ENCODE assay signal across 26 mouse cellular contexts in the genomic region with DNA sequence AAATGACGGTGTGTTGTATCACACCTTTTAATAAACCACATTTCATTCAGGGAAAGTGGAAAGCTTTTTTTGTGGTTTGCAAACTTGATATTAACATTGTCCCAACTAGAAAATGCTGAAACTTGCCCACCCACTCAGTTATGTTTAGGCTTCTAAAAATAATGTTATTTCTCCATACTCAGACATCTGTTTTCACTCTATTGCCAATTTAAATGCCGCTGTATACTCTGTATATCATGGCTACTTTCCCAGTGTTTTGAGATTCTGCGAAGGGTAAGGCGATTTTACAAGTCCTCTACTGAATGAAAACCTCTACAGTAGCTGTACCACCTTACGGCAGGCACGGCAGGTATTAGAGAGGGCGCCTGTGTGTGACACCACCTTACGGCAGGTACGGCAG.
DNase-seq lines count a peak whose midpoint lies in the region; ATAC-seq and TF ChIP-seq lines count a peak whose summit lies in the region.
"Had no signal": no experiment of that assay in that cellular context is flagged by ENCODE, and none has a peak within 500 bp of the region (broad histone marks: within the 10 kb centered on the region; RNA-seq: fewer than 3 reads in every experiment).

No protein-coding gene starts in this region.

- WGBS in forebrain, embryonic 14.5 days, result 92% methylated on average over 9 of the region's 9 CpGs
- 90% methylated on average over 9 of the region's 9 CpGs for WGBS in forebrain, embryonic 12.5 days
- WGBS in stomach, embryonic 14.5 days, result 79% methylated on average over 9 of the region's 9 CpGs
- 67% methylated on average over 9 of the region's 9 CpGs for WGBS in stomach, postnatal 0 days
- 52% methylated on average over 9 of the region's 9 CpGs for WGBS in limb, embryonic 13.5 days
- WGBS in hindbrain, embryonic 13.5 days, result 89% methylated on average over 9 of the region's 9 CpGs

- peak; percentile 41 for DNase-seq in forebrain, embryonic 14.5 days (ENCODE audit: low spot score)
- DNase-seq in stomach, postnatal 0 days (ENCODE audit: low spot score), result no peak
- no peak for DNase-seq in thymus, postnatal 36 days
- DNase-seq: adrenal gland, adult 2 months; cerebellum, adult 18-20 months; cerebellum, postnatal 25 days; gastrocnemius, postnatal 10 days; heart, adult 11 months; heart, postnatal 10 days; kidney, adult 11 months; layer of hippocampus, adult 9-11 months; left cerebral cortex, postnatal 4 days; liver, embryonic 13.5 days; lung, adult 2 months; thymus, adult 2 months had no signal

- TF ChIP-seq EP300 in stomach, postnatal 0 days (optimal IDR thresholded peaks at IDR 0.05), result no peak

- H3K27ac ChIP-seq in forebrain, embryonic 14.5 days (ENCODE audit: low read depth, low read length), result no peak overlapping the region
- no peak overlapping the region for H3K27ac ChIP-seq in forebrain, embryonic 12.5 days
- H3K27ac ChIP-seq in stomach, embryonic 14.5 days (ENCODE audit: low read length), result peak overlapping the region; percentile 27; the same call in 1 of the 2 replicates
- H3K27ac ChIP-seq in stomach, postnatal 0 days (replicated peaks), result no peak overlapping the region
- peak overlapping the region; percentile 52; the same call in 1 of the 2 replicates for H3K27ac ChIP-seq in limb, embryonic 13.5 days
- no peak overlapping the region for H3K27ac ChIP-seq in hindbrain, embryonic 13.5 days
- H3K27ac ChIP-seq: forebrain, embryonic 15.5 days; left cerebral cortex, adult 2 months; liver, embryonic 13.5 days; midbrain, embryonic 12.5 days; neural tube, embryonic 15.5 days had no signal

- no peak overlapping the region for H3K9ac ChIP-seq in forebrain, embryonic 14.5 days (ENCODE audit: low read length)
- H3K9ac ChIP-seq in forebrain, embryonic 12.5 days, result no peak overlapping the region
- H3K9ac ChIP-seq in stomach, embryonic 14.5 days (replicated peaks; ENCODE audit: low read depth, low read length), result no peak overlapping the region
- H3K9ac ChIP-seq in stomach, postnatal 0 days (ENCODE audit: low read length), result no peak overlapping the region
- no peak overlapping the region for H3K9ac ChIP-seq in limb, embryonic 13.5 days
- no peak overlapping the region for H3K9ac ChIP-seq in hindbrain, embryonic 13.5 days
- H3K9ac ChIP-seq: forebrain, embryonic 15.5 days; heart, embryonic 12.5 days; liver, embryonic 13.5 days; midbrain, embryonic 12.5 days; neural tube, embryonic 15.5 days had no signal

- no peak overlapping the region for H3K4me3 ChIP-seq in forebrain, embryonic 14.5 days (ENCODE audit: low read depth, low read length)
- H3K4me3 ChIP-seq in forebrain, embryonic 12.5 days (replicated peaks), result no peak overlapping the region
- no peak overlapping the region for H3K4me3 ChIP-seq in stomach, embryonic 14.5 days (ENCODE audit: low read depth, low read length)
- H3K4me3 ChIP-seq in stomach, postnatal 0 days (ENCODE audit: low read depth, low read length), result no peak overlapping the region
- no peak overlapping the region for H3K4me3 ChIP-seq in limb, embryonic 13.5 days
- H3K4me3 ChIP-seq in hindbrain, embryonic 13.5 days, result no peak overlapping the region
- H3K4me3 ChIP-seq: erythroblast, embryonic 14.5 days; forebrain, embryonic 15.5 days; heart, embryonic 12.5 days; left cerebral cortex, adult 2 months; liver, embryonic 13.5 days; midbrain, embryonic 12.5 days; neural tube, embryonic 15.5 days had no signal

- no peaks in the 10 kb centered on the region for H3K4me1 ChIP-seq in forebrain, embryonic 14.5 days (ENCODE audit: control insufficient read depth, insufficient read depth, low read length)
- no peaks in the 10 kb centered on the region for H3K4me1 ChIP-seq in forebrain, embryonic 12.5 days
- H3K4me1 ChIP-seq in stomach, embryonic 14.5 days (ENCODE audit: control insufficient read depth, insufficient read depth, low read length), result no peaks in the 10 kb centered on the region
- 0 out of 2 replicates have a peak, but pooled peaks cover 2% of the 10 kb centered on the region for H3K4me1 ChIP-seq in stomach, postnatal 0 days (replicated peaks; ENCODE audit: control insufficient read depth, insufficient read depth)
- H3K4me1 ChIP-seq in limb, embryonic 13.5 days, result peaks cover 27% of the 10 kb centered on the region
- H3K4me1 ChIP-seq in hindbrain, embryonic 13.5 days (replicated peaks), result no peaks in the 10 kb centered on the region
- H3K4me1 ChIP-seq: forebrain, embryonic 15.5 days; heart, embryonic 12.5 days; midbrain, embryonic 12.5 days; neural tube, embryonic 15.5 days had no signal

- no peak for TF ChIP-seq CTCF in stomach, postnatal 0 days (IDR thresholded peaks at IDR 0.05; ENCODE audit: low read depth)

- H3K36me3 ChIP-seq in forebrain, embryonic 14.5 days (ENCODE audit: control insufficient read depth, insufficient read depth, low read length), result peaks cover 13% of the 10 kb centered on the region
- peaks cover 10% of the 10 kb centered on the region; the same call in 1 of the 2 replicates for H3K36me3 ChIP-seq in forebrain, embryonic 12.5 days (replicated peaks)
- no peaks in the 10 kb centered on the region; the same call in 1 of the 2 replicates for H3K36me3 ChIP-seq in stomach, embryonic 14.5 days (ENCODE audit: control insufficient read depth, insufficient read depth, low read length)
- no peaks in the 10 kb centered on the region; the same call in 1 of the 2 replicates for H3K36me3 ChIP-seq in stomach, postnatal 0 days (ENCODE audit: control insufficient read depth, insufficient read depth, low read length)
- H3K36me3 ChIP-seq in limb, embryonic 13.5 days, result peaks cover 10% of the 10 kb centered on the region; the same call in 1 of the 2 replicates
- H3K36me3 ChIP-seq in hindbrain, embryonic 13.5 days, result peaks cover 22% of the 10 kb centered on the region; the same call in 1 of the 2 replicates
- H3K36me3 ChIP-seq: forebrain, embryonic 15.5 days; neural tube, embryonic 15.5 days had no signal

- no peaks in the 10 kb centered on the region for H3K27me3 ChIP-seq in forebrain, embryonic 14.5 days (replicated peaks; ENCODE audit: control insufficient read depth, insufficient read depth, low read length)
- H3K27me3 ChIP-seq in forebrain, embryonic 12.5 days, result no peaks in the 10 kb centered on the region
- no peaks in the 10 kb centered on the region for H3K27me3 ChIP-seq in stomach, embryonic 14.5 days (ENCODE audit: control insufficient read depth, insufficient read depth, low read length)
- H3K27me3 ChIP-seq in stomach, postnatal 0 days (ENCODE audit: control insufficient read depth, insufficient read depth, low read length), result no peaks in the 10 kb centered on the region
- no peaks in the 10 kb centered on the region for H3K27me3 ChIP-seq in limb, embryonic 13.5 days
- no peaks in the 10 kb centered on the region for H3K27me3 ChIP-seq in hindbrain, embryonic 13.5 days
- H3K27me3 ChIP-seq: forebrain, embryonic 15.5 days; heart, embryonic 12.5 days; liver, embryonic 13.5 days; midbrain, embryonic 12.5 days; neural tube, embryonic 15.5 days; Patski had no signal

- H3K9me3 ChIP-seq in forebrain, embryonic 14.5 days (replicated peaks; ENCODE audit: control insufficient read depth, low read length), result no peaks in the 10 kb centered on the region
- H3K9me3 ChIP-seq in forebrain, embryonic 12.5 days, result no peaks in the 10 kb centered on the region
- no peaks in the 10 kb centered on the region for H3K9me3 ChIP-seq in stomach, embryonic 14.5 days (ENCODE audit: control insufficient read depth, low read depth, low read length)
- no peaks in the 10 kb centered on the region for H3K9me3 ChIP-seq in stomach, postnatal 0 days (ENCODE audit: control insufficient read depth, low read length)
- H3K9me3 ChIP-seq in limb, embryonic 13.5 days, result no peaks in the 10 kb centered on the region
- H3K9me3 ChIP-seq in hindbrain, embryonic 13.5 days, result no peaks in the 10 kb centered on the region
- H3K9me3 ChIP-seq: forebrain, embryonic 15.5 days; heart, embryonic 12.5 days; liver, embryonic 13.5 days; midbrain, embryonic 12.5 days; neural tube, embryonic 15.5 days had no signal

- no peak overlapping the region for H3K4me2 ChIP-seq in forebrain, embryonic 14.5 days (ENCODE audit: low read length)
- no peak overlapping the region for H3K4me2 ChIP-seq in forebrain, embryonic 12.5 days
- no peak overlapping the region for H3K4me2 ChIP-seq in stomach, embryonic 14.5 days (replicated peaks; ENCODE audit: low read depth, low read length)
- no peak overlapping the region for H3K4me2 ChIP-seq in stomach, postnatal 0 days (replicated peaks; ENCODE audit: low read depth)
- no peak overlapping the region for H3K4me2 ChIP-seq in limb, embryonic 13.5 days (replicated peaks)
- H3K4me2 ChIP-seq in hindbrain, embryonic 13.5 days, result no peak overlapping the region
- H3K4me2 ChIP-seq: forebrain, embryonic 15.5 days; heart, embryonic 12.5 days; liver, embryonic 13.5 days; midbrain, embryonic 12.5 days; neural tube, embryonic 15.5 days had no signal

- no peak for ATAC-seq in forebrain, embryonic 14.5 days
- no peak for ATAC-seq in forebrain, embryonic 12.5 days (ENCODE audit: low FRiP score)
- no peak for ATAC-seq in stomach, embryonic 14.5 days (ENCODE audit: insufficient number of reproducible peaks, insufficient read depth, low FRiP score, low read depth)
- ATAC-seq in stomach, postnatal 0 days (ENCODE audit: low FRiP score, low TSS enrichment), result no peak
- peak; percentile 57; the same call in 1 of the 2 replicates for ATAC-seq in limb, embryonic 13.5 days (ENCODE audit: low FRiP score, low read depth)
- no peak for ATAC-seq in hindbrain, embryonic 13.5 days (ENCODE audit: low FRiP score)
- ATAC-seq: forebrain, embryonic 15.5 days; Patski had no signal

Comparison
In these comparisons a context has a peak if more than half of its experiments do, and no peak if none do; other contexts are left out.
1. H3K27ac ChIP-seq: peak in stomach, embryonic 14.5 days (single experiment) and limb, embryonic 13.5 days (single experiment); none in forebrain, embryonic 14.5 days (single experiment), forebrain, embryonic 12.5 days (single experiment), stomach, postnatal 0 days (single experiment) and hindbrain, embryonic 13.5 days (single experiment).